Mouse (Mus musculus) regulatory T cell (primary cell): ENCODE measurements at regions not wholly inside any gene's neighbourhood (a gene's known extent, or its start where the extent isn't known, plus 50 kb on each side); places are given as distances from the start of the nearest gene placed in this dataset.

Experiments used
- in situ Hi-C: fragments of 300-600 bp; cut with MboI, MseI; formaldehyde crosslinking; loops from one replicate; pipeline ENCODE4 v1.15.1; 2025; ENCODE audit warnings: high pct_unique_total_duplicates

GRCm38 (mm10) chr6:81564295-81564694, 359.2 kb upstream of the Gcfc2 start:
- in situ Hi-C loops, result no loop called here

- in situ Hi-C loops, result no loop called here
Observed at GRCm38 (mm10) chr6:81586441-81587117, 336.9 kb upstream of the Gcfc2 start.

- in situ Hi-C loops, result no loop called here
Observed at GRCm38 (mm10) chr6:81589727-81590126, 333.7 kb upstream of the Gcfc2 start.

GRCm38 (mm10) chr6:81595926-81596325, 327.5 kb upstream of the Gcfc2 start:
- in situ Hi-C loops, result no loop called here

GRCm38 (mm10) chr6:81608637-81609036, 314.8 kb upstream of the Gcfc2 start:
- in situ Hi-C loops, result no loop called here

GRCm38 (mm10) chr6:81611980-81612379, 311.5 kb upstream of the Gcfc2 start:
- in situ Hi-C loops, result no loop called here

- in situ Hi-C loops, result no loop called here
Observed at GRCm38 (mm10) chr6:81618018-81618417, 305.5 kb upstream of the Gcfc2 start.

- in situ Hi-C loops, result no loop called here
Observed at GRCm38 (mm10) chr6:81621028-81621427, 302.4 kb upstream of the Gcfc2 start.

- in situ Hi-C loops, result no loop called here
Observed at GRCm38 (mm10) chr6:81622714-81623113, 300.8 kb upstream of the Gcfc2 start.

GRCm38 (mm10) chr6:81625016-81625415, 298.5 kb upstream of the Gcfc2 start:
- in situ Hi-C loops, result no loop called here

- in situ Hi-C loops, result no loop called here
Observed at GRCm38 (mm10) chr6:81633586-81633985, 289.9 kb upstream of the Gcfc2 start.

GRCm38 (mm10) chr6:81647615-81648375, 275.7 kb upstream of the Gcfc2 start:
- in situ Hi-C loops, result no loop called here

- in situ Hi-C loops, result no loop called here
Observed at GRCm38 (mm10) chr6:81651856-81652255, 271.6 kb upstream of the Gcfc2 start.

GRCm38 (mm10) chr6:81655205-81655604, 268.3 kb upstream of the Gcfc2 start:
- in situ Hi-C loops, result no loop called here

GRCm38 (mm10) chr6:81660478-81661395, 262.7 kb upstream of the Gcfc2 start:
- in situ Hi-C loops, result no loop called here

- in situ Hi-C loops, result no loop called here
Observed at GRCm38 (mm10) chr6:81668944-81669343, 254.5 kb upstream of the Gcfc2 start.

GRCm38 (mm10) chr6:81673316-81673715, 250.2 kb upstream of the Gcfc2 start:
- in situ Hi-C loops, result no loop called here

GRCm38 (mm10) chr6:81697284-81697683, 226.2 kb upstream of the Gcfc2 start:
- in situ Hi-C loops, result no loop called here

- in situ Hi-C loops, result no loop called here
Observed at GRCm38 (mm10) chr6:81698173-81698572, 225.3 kb upstream of the Gcfc2 start.

- in situ Hi-C loops, result no loop called here
Observed at GRCm38 (mm10) chr6:81714867-81715266, 208.6 kb upstream of the Gcfc2 start.

- in situ Hi-C loops, result no loop called here
Observed at GRCm38 (mm10) chr6:81716371-81716770, 207.1 kb upstream of the Gcfc2 start.
